Mouse (Mus musculus): Measurements from ENCODE around the gene Brd1. TPM values are rescaled to one million over a fixed set of nuclear protein-coding genes. Genes with fewer than 3 reads are reported as not detected.

Brd1 gene
- polyA plus RNA-seq, 1 experiment = 14.4 TPM

DNA sequence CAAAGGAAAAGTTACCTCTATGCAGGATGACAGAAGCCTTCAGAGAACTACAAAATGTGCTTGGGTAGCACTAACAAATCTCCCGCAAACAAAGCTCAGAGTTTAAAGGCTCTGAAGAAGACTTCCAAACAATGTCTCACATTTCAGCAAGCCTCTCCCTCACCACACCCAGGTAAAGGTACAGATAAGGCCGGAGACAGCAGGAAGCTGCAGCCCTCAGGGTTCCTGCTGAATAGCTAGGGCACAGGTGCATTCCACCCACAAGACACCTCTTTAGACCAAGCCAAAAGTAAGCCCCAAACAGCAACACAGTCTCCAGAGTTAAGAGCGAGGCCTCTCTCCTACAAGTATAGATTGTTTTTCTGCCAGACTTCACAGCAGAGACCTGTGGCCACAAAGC is 3.3 kb downstream of the Brd1 start:
- Histone ChIP-seq H3K27me3 (ENCODE audit: control insufficient read depth, insufficient read depth, low read length) (no peaks in the 10 kb centered on the region), H3K36me3 (ENCODE audit: control insufficient read depth, insufficient read depth, low read length) (peaks cover 3% of the 10 kb centered on the region), H3K27ac (ENCODE audit: control insufficient read depth, insufficient read depth, low read depth, low read length) (no peak overlapping the region)

DNA sequence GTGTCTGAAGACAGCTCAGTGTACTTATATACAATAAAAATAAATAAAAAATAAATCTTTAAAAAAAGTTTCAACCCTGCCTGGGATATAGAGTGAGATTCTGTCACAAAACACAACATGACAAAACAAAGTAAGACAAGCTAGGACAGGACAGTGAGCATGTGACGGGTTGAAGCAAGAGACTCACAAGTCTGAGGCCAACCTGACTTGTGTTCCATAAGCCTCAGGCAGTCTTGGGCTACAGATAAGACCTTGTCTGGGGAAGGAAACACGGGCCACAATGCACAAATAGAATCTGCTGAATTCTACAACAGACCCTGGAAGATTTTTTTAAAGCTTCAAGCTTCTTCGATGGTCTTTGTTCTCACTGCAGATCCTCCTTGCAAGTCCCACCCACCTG is 6.8 kb downstream of the Brd1 start:
- no peak for TF ChIP-seq CTCF (IDR thresholded peaks at IDR 0.05; ENCODE audit: control insufficient read depth, insufficient read depth, insufficient replicate concordance, low read depth, low read length)
- TF ChIP-seq POLR2A (IDR thresholded peaks at IDR 0.05; ENCODE audit: control insufficient read depth, low read depth, low read length) = no peak
- Histone ChIP-seq H3K4me3 (ENCODE audit: control insufficient read depth, low read depth, low read length) (no peak overlapping the region), H3K36me3 (ENCODE audit: control insufficient read depth, insufficient read depth, low read length) (peaks cover 3% of the 10 kb centered on the region), H3K27ac (ENCODE audit: control insufficient read depth, insufficient read depth, low read depth, low read length) (no peak overlapping the region), H3K4me1 (ENCODE audit: control insufficient read depth, insufficient read depth, low read length) (peaks cover 6% of the 10 kb centered on the region), H3K27me3 (ENCODE audit: control insufficient read depth, insufficient read depth, low read length) (no peaks in the 10 kb centered on the region)

More for the DNA sequence above, 3.3 kb downstream of the Brd1 start:
- no peak for TF ChIP-seq CTCF (IDR thresholded peaks at IDR 0.05; ENCODE audit: control insufficient read depth, insufficient read depth, insufficient replicate concordance, low read depth, low read length)
- no peak for TF ChIP-seq POLR2A (IDR thresholded peaks at IDR 0.05; ENCODE audit: control insufficient read depth, low read depth, low read length)
- H3K4me3 ChIP-seq (ENCODE audit: control insufficient read depth, low read depth, low read length) = no peak overlapping the region
- H3K4me1 ChIP-seq (ENCODE audit: control insufficient read depth, insufficient read depth, low read length) = peaks cover 16% of the 10 kb centered on the region

DNA sequence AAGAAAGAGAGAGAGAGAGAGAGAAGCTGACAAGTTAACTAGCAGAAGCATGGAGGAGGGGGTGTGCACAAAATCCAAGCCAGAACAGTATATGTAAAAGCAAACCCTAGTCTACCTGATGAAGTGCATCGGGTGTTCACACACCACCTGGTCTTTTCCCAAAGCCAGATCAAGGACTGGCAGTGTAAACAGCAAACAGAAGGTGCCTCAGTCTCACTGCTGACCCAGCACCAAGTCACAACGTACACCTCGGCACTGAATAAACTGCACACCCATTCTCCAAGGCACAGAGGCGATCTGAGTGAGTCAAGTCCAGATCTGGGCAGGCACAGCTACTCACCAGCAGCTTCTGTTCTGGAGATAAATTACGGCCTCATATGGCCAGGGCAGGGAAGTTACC is 9.0 kb downstream of the Brd1 start:
- Histone ChIP-seq H3K27ac (ENCODE audit: control insufficient read depth, insufficient read depth, low read depth, low read length) (no peak overlapping the region), H3K27me3 (ENCODE audit: control insufficient read depth, insufficient read depth, low read length) (no peaks in the 10 kb centered on the region), H3K4me3 (ENCODE audit: control insufficient read depth, low read depth, low read length) (no peak overlapping the region), H3K4me1 (ENCODE audit: control insufficient read depth, insufficient read depth, low read length) (no peaks in the 10 kb centered on the region), H3K36me3 (ENCODE audit: control insufficient read depth, insufficient read depth, low read length) (peaks cover 3% of the 10 kb centered on the region)
- TF ChIP-seq POLR2A (IDR thresholded peaks at IDR 0.05; ENCODE audit: control insufficient read depth, low read depth, low read length) = no peak
- TF ChIP-seq CTCF (IDR thresholded peaks at IDR 0.05; ENCODE audit: control insufficient read depth, insufficient read depth, insufficient replicate concordance, low read depth, low read length) = no peak

DNA sequence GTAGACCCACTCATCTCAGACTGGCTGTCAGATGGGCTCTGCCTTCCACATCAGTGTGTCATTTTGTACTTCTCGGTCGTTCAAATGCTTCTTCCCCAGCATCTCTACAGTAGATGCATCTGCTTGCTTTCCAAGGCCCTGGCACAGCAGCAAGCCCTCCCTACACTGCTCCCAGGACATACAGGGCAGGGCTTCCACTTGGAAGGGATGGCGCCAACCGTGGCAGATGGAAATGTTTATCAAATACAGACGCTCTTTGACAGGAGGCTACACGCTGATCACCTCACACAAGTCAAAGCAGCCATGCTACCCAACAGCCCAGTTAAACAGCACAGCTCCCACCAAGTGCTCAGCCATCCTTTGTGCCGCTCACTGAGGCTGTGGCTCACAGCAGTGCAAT is 9.7 kb downstream of the Brd1 start:
- H3K27me3 ChIP-seq (ENCODE audit: control insufficient read depth, insufficient read depth, low read length) = no peaks in the 10 kb centered on the region

DNA sequence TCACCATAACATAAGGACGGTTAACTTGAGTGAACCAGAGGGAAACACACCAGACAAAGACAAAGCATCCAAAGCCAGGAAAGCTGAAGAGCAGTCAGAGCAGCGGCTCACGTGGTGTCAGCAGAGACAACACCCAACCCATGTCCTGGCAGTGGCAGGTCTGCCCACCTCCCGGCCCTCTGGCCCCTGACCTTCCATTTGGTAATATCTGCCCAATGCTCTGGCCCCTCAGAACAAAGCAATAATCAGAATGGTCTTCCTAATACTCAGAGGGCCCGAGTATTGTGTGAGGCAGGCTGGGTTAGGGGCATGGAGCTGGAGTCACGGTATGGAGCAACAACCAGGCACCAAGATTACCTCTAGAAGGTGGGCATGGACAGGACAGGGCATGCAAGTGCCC is 10.8 kb downstream of the Brd1 start:
- TF ChIP-seq CTCF (IDR thresholded peaks at IDR 0.05; ENCODE audit: control insufficient read depth, insufficient read depth, insufficient replicate concordance, low read depth, low read length) = no peak
- no peak for TF ChIP-seq POLR2A (IDR thresholded peaks at IDR 0.05; ENCODE audit: control insufficient read depth, low read depth, low read length)
- Histone ChIP-seq H3K36me3 (ENCODE audit: control insufficient read depth, insufficient read depth, low read length) (peaks cover 1% of the 10 kb centered on the region; the same call in 1 of the 2 replicates), H3K27me3 (ENCODE audit: control insufficient read depth, insufficient read depth, low read length) (no peaks in the 10 kb centered on the region), H3K27ac (ENCODE audit: control insufficient read depth, insufficient read depth, low read depth, low read length) (no peak overlapping the region), H3K4me1 (ENCODE audit: control insufficient read depth, insufficient read depth, low read length) (no peaks in the 10 kb centered on the region), H3K4me3 (ENCODE audit: control insufficient read depth, low read depth, low read length) (no peak overlapping the region)

More for the DNA sequence above, 9.7 kb downstream of the Brd1 start:
- TF ChIP-seq CTCF (IDR thresholded peaks at IDR 0.05; ENCODE audit: control insufficient read depth, insufficient read depth, insufficient replicate concordance, low read depth, low read length) (no peak), POLR2A (IDR thresholded peaks at IDR 0.05; ENCODE audit: control insufficient read depth, low read depth, low read length) (no peak)
- no peaks in the 10 kb centered on the region for H3K4me1 ChIP-seq (ENCODE audit: control insufficient read depth, insufficient read depth, low read length)
- H3K27ac ChIP-seq (ENCODE audit: control insufficient read depth, insufficient read depth, low read depth, low read length) = no peak overlapping the region
- H3K36me3 ChIP-seq (ENCODE audit: control insufficient read depth, insufficient read depth, low read length) = peaks cover 3% of the 10 kb centered on the region
- no peak overlapping the region for H3K4me3 ChIP-seq (ENCODE audit: control insufficient read depth, low read depth, low read length)

DNA sequence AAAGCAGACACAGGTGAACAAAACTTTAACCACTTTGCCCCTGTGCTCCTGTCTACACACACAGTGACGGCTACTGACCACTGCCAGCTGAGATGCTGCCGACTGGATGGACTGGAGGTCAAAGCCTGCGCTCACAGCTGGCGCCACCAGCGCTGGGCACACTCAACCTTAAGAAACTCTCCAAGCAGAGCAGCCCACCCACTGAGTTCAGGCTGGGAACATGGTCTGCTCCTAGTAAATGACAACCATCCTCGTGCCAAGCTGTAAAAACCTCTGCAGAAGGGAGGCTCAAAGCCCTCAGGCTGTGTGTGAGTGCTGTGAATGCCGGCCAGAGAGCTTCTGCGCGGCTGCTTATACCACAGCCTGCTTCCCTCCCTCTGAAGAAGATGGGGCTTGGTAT is 16.8 kb downstream of the Brd1 start:
- H3K36me3 ChIP-seq (ENCODE audit: control insufficient read depth, insufficient read depth, low read length) = peaks cover 6% of the 10 kb centered on the region
- H3K27me3 ChIP-seq (ENCODE audit: control insufficient read depth, insufficient read depth, low read length) = no peaks in the 10 kb centered on the region
- peaks cover 2% of the 10 kb centered on the region; the same call in 1 of the 2 replicates for H3K4me1 ChIP-seq (ENCODE audit: control insufficient read depth, insufficient read depth, low read length)
- no peak overlapping the region for H3K4me3 ChIP-seq (ENCODE audit: control insufficient read depth, low read depth, low read length)
- H3K27ac ChIP-seq (ENCODE audit: control insufficient read depth, insufficient read depth, low read depth, low read length) = no peak overlapping the region
- no peak for TF ChIP-seq POLR2A (IDR thresholded peaks at IDR 0.05; ENCODE audit: control insufficient read depth, low read depth, low read length)

DNA sequence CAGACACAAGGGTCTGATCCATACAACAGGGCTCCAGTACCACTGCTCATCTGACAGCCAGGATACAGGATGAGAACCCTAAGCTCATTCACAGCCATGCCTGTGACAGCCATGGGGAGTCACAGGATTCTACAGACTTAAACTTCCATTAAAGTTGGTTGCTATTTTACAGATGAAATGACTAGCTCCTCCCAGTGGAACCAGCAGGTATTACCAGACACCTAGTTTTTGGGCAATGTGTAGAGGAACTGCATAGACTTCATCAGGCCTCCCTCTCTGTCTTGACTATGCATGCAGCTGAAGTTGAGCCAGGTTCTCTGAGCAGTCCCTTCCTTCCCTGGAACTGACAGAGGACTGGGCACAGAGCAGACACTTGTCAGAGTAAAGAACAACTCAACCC is 17.7 kb downstream of the Brd1 start:
- Histone ChIP-seq H3K36me3 (ENCODE audit: control insufficient read depth, insufficient read depth, low read length) (peaks cover 7% of the 10 kb centered on the region), H3K27ac (ENCODE audit: control insufficient read depth, insufficient read depth, low read depth, low read length) (no peak overlapping the region), H3K4me3 (ENCODE audit: control insufficient read depth, low read depth, low read length) (no peak overlapping the region), H3K4me1 (ENCODE audit: control insufficient read depth, insufficient read depth, low read length) (peaks cover 2% of the 10 kb centered on the region; the same call in 1 of the 2 replicates), H3K27me3 (ENCODE audit: control insufficient read depth, insufficient read depth, low read length) (no peaks in the 10 kb centered on the region)
- TF ChIP-seq POLR2A (IDR thresholded peaks at IDR 0.05; ENCODE audit: control insufficient read depth, low read depth, low read length) (no peak), CTCF (IDR thresholded peaks at IDR 0.05; ENCODE audit: control insufficient read depth, insufficient read depth, insufficient replicate concordance, low read depth, low read length) (no peak)
